Comparison of ENCODE assay signal across 11 mouse cellular contexts in the genomic region with DNA sequence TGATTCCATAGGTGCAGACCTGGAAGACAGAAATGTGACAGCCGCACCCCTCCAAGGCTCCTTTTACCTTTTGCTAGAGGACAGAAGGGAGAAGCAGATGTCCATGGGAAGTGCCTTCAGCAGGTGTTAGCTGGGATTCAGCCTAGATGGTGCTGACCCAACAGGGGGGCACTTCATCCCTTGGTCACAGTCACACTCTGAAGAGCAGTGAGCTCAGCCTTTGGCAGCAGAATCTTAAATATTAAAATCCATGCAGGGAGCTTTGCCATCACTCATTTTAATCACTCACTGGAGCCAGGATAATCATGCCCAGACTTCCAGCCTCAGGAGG.
DNase-seq lines count a peak whose midpoint lies in the region; ATAC-seq and TF ChIP-seq lines count a peak whose summit lies in the region.
"Had no signal": no experiment of that assay in that cellular context is flagged by ENCODE, and none has a peak within 500 bp of the region (broad histone marks: within the 10 kb centered on the region; RNA-seq: fewer than 3 reads in every experiment).

No protein-coding gene starts in this region.

- no peaks in the 10 kb centered on the region for H3K9me3 ChIP-seq in forebrain, embryonic 16.5 days (ENCODE audit: control insufficient read depth, low read length)
- H3K9me3 ChIP-seq in forebrain, embryonic 10.5 days: no peaks in the 10 kb centered on the region
- H3K9me3 ChIP-seq in limb, embryonic 10.5 days (replicated peaks): no peaks in the 10 kb centered on the region

- H3K9ac ChIP-seq in forebrain, embryonic 16.5 days (replicated peaks; ENCODE audit: low read depth, low read length): no peak overlapping the region

- H3K27ac ChIP-seq in forebrain, embryonic 16.5 days (ENCODE audit: low read length): no peak overlapping the region
- no peak overlapping the region for H3K27ac ChIP-seq in forebrain, embryonic 10.5 days
- H3K27ac ChIP-seq in limb, embryonic 10.5 days: 0 out of 2 replicates have a peak overlapping the region, but pooled peaks have one; percentile 7

- DNase-seq in forebrain, embryonic 10.5 days (ENCODE audit: extremely low spot score, low spot score): no peak
- DNase-seq in brain, embryonic 14.5 days (ENCODE audit: low read depth): peak; percentile 35
- peak; percentile 79 to 83 for DNase-seq in cerebellum, postnatal 14 days
- DNase-seq in limb, embryonic 10.5 days (ENCODE audit: low spot score): no peak
- DNase-seq in T-cell, adult 2 months (ENCODE audit: low spot score): no peak
- no peak for DNase-seq in frontal cortex, adult 2 months (ENCODE audit: extremely low spot score in 1 of 2, low spot score in 1 of 2)
- DNase-seq: adrenal gland, postnatal 14 days; heart, adult 2 months; liver had no signal

- H3K27me3 ChIP-seq in forebrain, embryonic 16.5 days (replicated peaks; ENCODE audit: control insufficient read depth, insufficient read depth, low read length): no peaks in the 10 kb centered on the region
- H3K27me3 ChIP-seq in forebrain, embryonic 10.5 days (ENCODE audit: poor library complexity, severe bottlenecking): no peaks in the 10 kb centered on the region
- H3K27me3 ChIP-seq in limb, embryonic 10.5 days (ENCODE audit: low read depth, poor library complexity, severe bottlenecking): no peaks in the 10 kb centered on the region

- ATAC-seq in forebrain, embryonic 16.5 days: peak; percentile 20; the same call in 1 of the 2 replicates
- ATAC-seq in megakaryocyte, adult 5-6 weeks (ENCODE audit: poor library complexity, severe bottlenecking): no peak

- WGBS in forebrain, embryonic 16.5 days: 83% methylated on average over 1 of the region's 1 CpGs
- WGBS in forebrain, embryonic 10.5 days: 81% methylated on average over 1 of the region's 1 CpGs
- WGBS in limb, embryonic 10.5 days: 78% methylated on average over 1 of the region's 1 CpGs

- no peaks in the 10 kb centered on the region for H3K36me3 ChIP-seq in forebrain, embryonic 16.5 days (ENCODE audit: control insufficient read depth, insufficient read depth)
- no peaks in the 10 kb centered on the region for H3K36me3 ChIP-seq in forebrain, embryonic 10.5 days (replicated peaks)
- no peaks in the 10 kb centered on the region for H3K36me3 ChIP-seq in limb, embryonic 10.5 days

- no peak for TF ChIP-seq CTCF in brain, embryonic 14.5 days (IDR thresholded peaks at IDR 0.05; ENCODE audit: borderline replicate concordance, extremely low read depth, insufficient read depth, insufficient read length)

- H3K4me3 ChIP-seq in forebrain, embryonic 16.5 days (replicated peaks; ENCODE audit: low read length): no peak overlapping the region
- no peak overlapping the region for H3K4me3 ChIP-seq in forebrain, embryonic 10.5 days
- H3K4me3 ChIP-seq in limb, embryonic 10.5 days: no peak overlapping the region
- H3K4me3 ChIP-seq: heart, adult 2 months had no signal

- TF ChIP-seq POLR2A in brain, embryonic 14.5 days (IDR thresholded peaks at IDR 0.05; ENCODE audit: borderline replicate concordance, extremely low read depth, insufficient read depth, insufficient read length, poor library complexity, severe bottlenecking): no peak

- peaks cover 5% of the 10 kb centered on the region; the same call in 1 of the 2 replicates for H3K4me1 ChIP-seq in forebrain, embryonic 16.5 days (replicated peaks; ENCODE audit: control insufficient read depth, insufficient read depth, low read length)
- H3K4me1 ChIP-seq in forebrain, embryonic 10.5 days: peaks cover 26% of the 10 kb centered on the region
- peaks cover 23% of the 10 kb centered on the region for H3K4me1 ChIP-seq in limb, embryonic 10.5 days

- no peak overlapping the region for H3K4me2 ChIP-seq in forebrain, embryonic 16.5 days (ENCODE audit: low read length)

Comparison
In these comparisons a context has a peak if more than half of its experiments do, and no peak if none do; other contexts are left out.
1. DNase-seq: peak in brain, embryonic 14.5 days (single experiment) and cerebellum, postnatal 14 days (2 of 2); none in forebrain, embryonic 10.5 days (single experiment), limb, embryonic 10.5 days (single experiment), T-cell, adult 2 months (single experiment) and frontal cortex, adult 2 months (0 of 2).